Mouse (Mus musculus) intestine, embryonic 14.5 days (tissue): ENCODE results near the gene Capg. TPM values are rescaled to one million over a fixed set of nuclear protein-coding genes. Genes with fewer than 3 reads are reported as not detected.

ENCODE experiments used
- ATAC-seq: fragments of 200-750 bp; cut with Nextera tagmentation; replicated peaks from 2 replicates; pipeline ENCODE4 v1.8.0; 2017; ENCODE audit warnings: low read depth, moderate number of reproducible peaks, moderate TSS enrichment, moderate library complexity; ENCODE audit not compliant: low FRiP score, low TSS enrichment
- DNase-seq: peaks from one replicate; pipeline ENCODE4 v3.0.0-alpha.2; 2018; ENCODE audit warnings: low spot score
- H3K27ac ChIP-seq: fragments of 300-500 bp; sonication (generic); 2 replicates; pipeline ENCODE4 v1.5.1; 2014; ENCODE audit warnings: low read depth, mild to moderate bottlenecking, control low read depth
- H3K27me3 ChIP-seq: fragments of 300-500 bp; sonication (generic); replicated peaks from 2 replicates; pipeline ENCODE4 v1.6.1; 2014; ENCODE audit warnings: low read length, control low read depth; ENCODE audit not compliant: control insufficient read depth, insufficient read depth
- H3K36me3 ChIP-seq: fragments of 300-500 bp; sonication (generic); 2 replicates; pipeline ENCODE4 v1.6.1; 2014; ENCODE audit warnings: low read length, control low read depth; ENCODE audit not compliant: control insufficient read depth, insufficient read depth
- H3K4me1 ChIP-seq: fragments of 300-500 bp; sonication (generic); replicated peaks from 2 replicates; pipeline ENCODE4 v1.6.1; 2014; ENCODE audit warnings: low read length, control low read depth, mixed read lengths; ENCODE audit not compliant: control insufficient read depth, insufficient read depth
- H3K4me2 ChIP-seq: fragments of 300-500 bp; sonication (generic); 2 replicates; pipeline ENCODE4 v1.6.1; 2014; ENCODE audit warnings: low read length
- H3K4me3 ChIP-seq: fragments of 300-500 bp; sonication (generic); 2 replicates; pipeline ENCODE4 v1.5.1; 2014; ENCODE audit warnings: low read depth, low read length, control low read depth, mixed read lengths
- H3K9ac ChIP-seq: fragments of 300-500 bp; sonication (generic); 2 replicates; pipeline ENCODE4 v1.6.1; 2014; ENCODE audit warnings: mild to moderate bottlenecking, low read length
- H3K9me3 ChIP-seq: fragments of 300-500 bp; sonication (generic); 2 replicates; pipeline ENCODE4 v1.6.1; 2016; ENCODE audit warnings: low read length, control low read depth; ENCODE audit not compliant: control insufficient read depth
- WGBS: fragments of 180-500 bp; shearing (Covaris S2); extraction: QIAGEN DNeasy Blood & Tissue Kit; methylation state at CpG from one replicate; pipeline ENCODE4 v1.1.7; 2014; 5-methylcytosine and 5-hydroxymethylcytosine counted together
- polyA plus RNA-seq: library from polyadenylated mRNA; unstranded; fragments of >200 nt; fragmentation: Nextera tagmentation; extraction: Ambion mirVana; gene quantifications from 2 replicates; pipeline ENCODE4 v1.2.1, GENCODE M21; 2014

Gene Capg
- polyA plus RNA-seq, 1 experiment from 2014 or later = 36.7 TPM

- Histone ChIP-seq H3K27me3 (no peaks in the 10 kb centered on the region), H3K9ac (no peak overlapping the region), H3K36me3 (no peaks in the 10 kb centered on the region), H3K4me1 (peaks cover 17% of the 10 kb centered on the region), H3K4me2 (no peak overlapping the region), H3K9me3 (no peaks in the 10 kb centered on the region), H3K27ac (no peak overlapping the region), H3K4me3 (no peak overlapping the region)
- WGBS = 60% methylated on average over 6 of the region's 6 CpGs
- no peak for DNase-seq
- ATAC-seq = no peak
These were observed 5.8 kb downstream of the Capg start for GRCm38 (mm10) chr6:72550025-72550424.

- no peak for ATAC-seq
- 86% methylated on average over 10 of the region's 10 CpGs for WGBS
- no peak overlapping the region for H3K27ac ChIP-seq
These were observed 6.4 kb downstream of the Capg start for GRCm38 (mm10) chr6:72550503-72551100.

DNA sequence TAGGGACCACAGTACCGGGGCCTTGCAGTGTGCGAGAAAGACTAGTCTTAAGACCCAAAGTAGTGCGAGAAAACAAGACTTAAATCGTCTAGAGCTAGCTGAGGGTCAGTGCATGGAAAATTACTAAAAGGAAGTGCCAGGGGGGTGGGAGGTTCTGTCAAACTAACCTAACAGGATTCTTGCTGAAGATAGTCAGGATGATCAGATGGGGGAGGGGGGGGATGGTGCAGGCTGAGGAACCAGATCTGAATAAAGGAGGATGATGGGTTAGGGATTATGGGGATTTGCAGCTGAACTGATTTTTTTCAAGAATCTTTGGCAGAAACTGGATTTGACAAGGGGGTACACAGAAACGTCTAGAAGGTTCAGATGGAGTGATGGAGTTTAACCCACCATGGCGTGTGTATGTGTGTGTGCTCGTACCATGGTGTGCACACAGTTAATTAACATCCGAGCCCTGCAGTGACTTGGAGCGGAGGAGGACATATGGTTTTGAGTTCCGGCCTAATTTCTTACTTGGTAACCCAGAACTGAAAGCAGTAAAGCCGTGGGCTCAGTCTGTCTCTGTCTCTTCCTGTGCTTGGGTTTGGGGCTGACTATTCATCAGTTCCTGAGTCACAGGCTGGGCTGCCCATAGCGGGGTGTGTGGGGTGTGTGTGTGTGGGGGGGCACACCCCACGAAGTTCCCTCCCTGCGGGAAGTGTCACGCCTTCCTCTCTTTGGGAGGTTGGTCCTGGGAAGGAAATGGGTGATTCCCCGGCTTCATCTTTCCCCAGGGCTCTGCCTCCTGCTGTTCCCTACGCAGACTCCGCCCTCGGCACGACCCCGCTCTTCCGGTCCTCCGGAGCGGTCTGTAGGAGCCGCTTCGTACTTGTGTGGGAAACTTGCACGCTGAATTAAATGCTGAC, 8.2 kb downstream of the Capg start:
- ATAC-seq (peak; percentile 84), DNase-seq (peak; percentile 80)
- Histone ChIP-seq H3K9ac (peak overlapping the region; percentile 32), H3K36me3 (no peaks in the 10 kb centered on the region), H3K27ac (peak overlapping the region; percentile 84), H3K4me1 (peaks cover 17% of the 10 kb centered on the region), H3K4me3 (peak overlapping the region; percentile 34), H3K9me3 (no peaks in the 10 kb centered on the region), H3K4me2 (peak overlapping the region; percentile 56), H3K27me3 (no peaks in the 10 kb centered on the region)
- WGBS = 15% methylated on average over 27 of the region's 27 CpGs

More at GRCm38 (mm10) chr6:72550503-72551100, 6.4 kb downstream of the Capg start:
- DNase-seq = no peak
- peaks cover 17% of the 10 kb centered on the region for H3K4me1 ChIP-seq
- no peak overlapping the region for H3K4me3 ChIP-seq
- no peak overlapping the region for H3K9ac ChIP-seq
- H3K27me3 ChIP-seq = no peaks in the 10 kb centered on the region
- no peak overlapping the region for H3K4me2 ChIP-seq
- no peaks in the 10 kb centered on the region for H3K36me3 ChIP-seq
- no peaks in the 10 kb centered on the region for H3K9me3 ChIP-seq

DNA sequence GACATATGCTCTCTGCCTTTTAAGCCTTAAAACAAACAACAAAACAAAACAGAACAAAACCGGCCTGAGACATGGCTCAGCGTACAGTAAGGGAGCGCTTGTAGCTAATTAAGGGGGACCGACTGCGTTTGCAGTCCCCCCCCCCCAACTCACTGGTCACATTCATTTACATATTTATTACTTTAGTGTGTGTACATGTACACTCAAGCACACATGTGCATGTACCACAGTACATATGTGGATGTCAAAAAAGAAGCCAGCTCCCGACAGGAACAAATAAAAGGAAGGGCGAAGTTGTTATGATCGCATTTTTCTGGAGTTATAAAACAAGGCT, 8.9 kb downstream of the Capg start:
- Histone ChIP-seq H3K27ac (peak overlapping the region; percentile 84), H3K4me2 (peak overlapping the region; percentile 56), H3K4me1 (peaks cover 17% of the 10 kb centered on the region), H3K9ac (peak overlapping the region; percentile 32), H3K4me3 (peak overlapping the region; percentile 34), H3K9me3 (no peaks in the 10 kb centered on the region), H3K36me3 (no peaks in the 10 kb centered on the region), H3K27me3 (no peaks in the 10 kb centered on the region)
- no peak for DNase-seq
- 15% methylated on average over 8 of the region's 8 CpGs for WGBS
- peak; percentile 33; the same call in 1 of the 2 replicates for ATAC-seq

DNA sequence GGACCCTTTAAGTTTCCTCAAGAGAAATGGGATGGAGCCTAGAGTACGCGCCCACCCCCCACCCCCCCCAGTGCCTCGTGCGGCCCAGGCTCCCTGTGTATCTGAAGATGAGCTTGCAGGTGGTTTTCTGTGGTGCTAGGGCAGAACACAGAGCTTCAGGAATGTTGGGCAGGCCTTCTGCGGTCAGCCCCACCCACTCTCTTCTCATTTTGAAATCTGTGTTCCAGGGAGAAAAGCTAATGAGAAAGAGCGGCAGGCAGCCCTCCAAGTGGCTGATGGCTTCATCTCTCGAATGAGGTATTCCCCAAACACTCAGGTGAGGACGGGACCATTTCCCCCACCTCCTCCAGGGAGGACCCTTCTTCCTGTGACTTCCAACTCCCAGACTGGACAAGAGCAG, 16.6 kb downstream of the Capg start:
- H3K4me2 ChIP-seq = no peak overlapping the region
- no peak overlapping the region for H3K9ac ChIP-seq
- H3K27ac ChIP-seq = no peak overlapping the region
- ATAC-seq (no peak), DNase-seq (no peak)
- H3K4me1 ChIP-seq = no peaks in the 10 kb centered on the region
- H3K9me3 ChIP-seq = no peaks in the 10 kb centered on the region
- H3K36me3 ChIP-seq = no peaks in the 10 kb centered on the region
- 66% methylated on average over 8 of the region's 8 CpGs for WGBS
- H3K4me3 ChIP-seq = no peak overlapping the region
- no peaks in the 10 kb centered on the region for H3K27me3 ChIP-seq

GRCm38 (mm10) chr6:72562486-72562885, 18.3 kb downstream of the Capg start:
- H3K9ac ChIP-seq = no peak overlapping the region
- WGBS = 58% methylated on average over 6 of the region's 6 CpGs
- no peak overlapping the region for H3K4me2 ChIP-seq
- H3K27me3 ChIP-seq = no peaks in the 10 kb centered on the region
- H3K4me1 ChIP-seq = no peaks in the 10 kb centered on the region
- no peak for DNase-seq
- no peak overlapping the region for H3K4me3 ChIP-seq
- no peak for ATAC-seq
- H3K36me3 ChIP-seq = no peaks in the 10 kb centered on the region
- no peak overlapping the region for H3K27ac ChIP-seq
- no peaks in the 10 kb centered on the region for H3K9me3 ChIP-seq

GRCm38 (mm10) chr6:72562894-72563293, 18.7 kb downstream of the Capg start:
- Histone ChIP-seq H3K4me1 (no peaks in the 10 kb centered on the region), H3K36me3 (peaks cover 3% of the 10 kb centered on the region; the same call in 1 of the 2 replicates), H3K27me3 (no peaks in the 10 kb centered on the region), H3K4me3 (no peak overlapping the region), H3K9ac (no peak overlapping the region), H3K9me3 (no peaks in the 10 kb centered on the region), H3K4me2 (no peak overlapping the region), H3K27ac (no peak overlapping the region)
- DNase-seq = no peak
- no peak for ATAC-seq
- WGBS = 73% methylated on average over 5 of the region's 5 CpGs

DNA sequence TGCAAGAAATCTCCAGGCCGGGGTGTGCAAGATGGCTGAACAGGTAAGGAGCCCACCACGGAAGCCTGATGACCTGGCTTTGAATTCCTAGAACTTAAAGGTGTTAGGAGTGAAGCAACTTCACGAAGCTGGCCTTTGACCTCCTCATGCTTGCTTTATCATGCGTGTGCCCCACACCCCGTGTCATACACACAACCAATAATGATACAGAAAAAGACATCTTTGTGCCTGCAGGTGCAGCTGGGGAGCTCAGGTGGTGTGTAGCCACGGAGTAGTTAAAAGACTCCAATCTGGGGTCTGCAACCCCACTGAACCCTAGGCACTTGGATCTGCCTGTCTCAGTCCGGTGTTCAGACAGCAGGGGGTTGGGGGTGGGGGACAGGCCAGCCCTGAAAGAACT, 21.3 kb downstream of the Capg start:
- no peak overlapping the region for H3K4me3 ChIP-seq
- no peaks in the 10 kb centered on the region for H3K4me1 ChIP-seq
- no peaks in the 10 kb centered on the region for H3K9me3 ChIP-seq
- WGBS = 75% methylated on average over 7 of the region's 7 CpGs
- H3K4me2 ChIP-seq = no peak overlapping the region
- no peak for DNase-seq
- peak; percentile 29; the same call in 1 of the 2 replicates for ATAC-seq
- no peak overlapping the region for H3K9ac ChIP-seq
- no peaks in the 10 kb centered on the region for H3K27me3 ChIP-seq
- peaks cover 6% of the 10 kb centered on the region; the same call in 1 of the 2 replicates for H3K36me3 ChIP-seq
- H3K27ac ChIP-seq = no peak overlapping the region
